Mouse (Mus musculus): ENCODE results near the gene Wsb2.

GRCm38 (mm10) chr5:117358248-117358630 is 1.1 kb downstream of the Wsb2 start:
- TF ChIP-seq POLR2A (IDR thresholded peaks at IDR 0.05; ENCODE audit: low read depth, low read length) (no peak), CTCF (IDR thresholded peaks at IDR 0.05; ENCODE audit: extremely low read depth, insufficient read depth, insufficient read length, insufficient replicate concordance) (no peak)
